Mouse (Mus musculus): ENCODE data around the gene 2010300C02Rik. TPM values are rescaled to one million over a fixed set of nuclear protein-coding genes. Genes with fewer than 3 reads are reported as not detected.

2010300C02Rik gene
- polyA plus RNA-seq, 1 experiment from 2014 or later, result 6.6 TPM

- Histone ChIP-seq H3K36me3 (ENCODE audit: control insufficient read depth, insufficient read depth, low read length) (no peaks in the 10 kb centered on the region), H3K27ac (ENCODE audit: low read length) (no peak overlapping the region), H3K4me3 (ENCODE audit: low read depth, low read length) (no peak overlapping the region), H3K9ac (replicated peaks; ENCODE audit: low read depth, low read length) (no peak overlapping the region), H3K9me3 (ENCODE audit: control insufficient read depth, low read depth, low read length) (no peaks in the 10 kb centered on the region), H3K4me2 (replicated peaks; ENCODE audit: low read depth, low read length) (no peak overlapping the region), H3K4me1 (ENCODE audit: control insufficient read depth, insufficient read depth, low read length) (no peaks in the 10 kb centered on the region), H3K27me3 (ENCODE audit: control insufficient read depth, insufficient read depth, low read length) (no peaks in the 10 kb centered on the region)
- 15% methylated on average over 4 of the region's 4 CpGs for WGBS
- no peak for ATAC-seq (ENCODE audit: insufficient number of reproducible peaks, insufficient read depth, low FRiP score, low read depth)
These were observed 85.2 kb downstream of the 2010300C02Rik start for GRCm38 (mm10) chr1:37634658-37635057.

DNA sequence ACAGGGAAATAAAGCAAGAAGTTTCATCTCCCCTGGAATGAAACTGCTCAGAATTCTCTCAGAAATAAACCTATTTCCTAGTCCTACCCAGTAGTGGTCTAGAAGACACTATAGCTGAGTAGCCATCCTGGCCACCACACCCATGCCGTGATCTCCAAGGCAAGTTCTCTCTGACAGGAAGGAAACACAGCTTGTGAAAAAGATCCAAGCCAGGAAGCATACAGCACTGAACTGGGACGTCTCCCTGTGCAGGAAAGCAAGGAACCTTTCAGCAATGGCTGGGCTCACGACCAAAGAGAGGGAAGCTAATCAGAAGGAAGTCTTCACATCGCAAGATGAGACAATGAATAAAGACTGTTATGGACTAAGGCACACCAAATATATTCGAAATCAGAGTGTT is 86.4 kb downstream of the 2010300C02Rik start:
- no peak overlapping the region for H3K4me3 ChIP-seq (ENCODE audit: low read depth, low read length)
- H3K4me1 ChIP-seq (ENCODE audit: control insufficient read depth, insufficient read depth, low read length), result no peaks in the 10 kb centered on the region
- H3K9ac ChIP-seq (replicated peaks; ENCODE audit: low read depth, low read length), result no peak overlapping the region
- 68% methylated on average over 5 of the region's 5 CpGs for WGBS
- no peaks in the 10 kb centered on the region for H3K9me3 ChIP-seq (ENCODE audit: control insufficient read depth, low read depth, low read length)
- no peak overlapping the region for H3K4me2 ChIP-seq (replicated peaks; ENCODE audit: low read depth, low read length)
- no peaks in the 10 kb centered on the region for H3K27me3 ChIP-seq (ENCODE audit: control insufficient read depth, insufficient read depth, low read length)
- ATAC-seq (ENCODE audit: insufficient number of reproducible peaks, insufficient read depth, low FRiP score, low read depth), result no peak
- no peaks in the 10 kb centered on the region for H3K36me3 ChIP-seq (ENCODE audit: control insufficient read depth, insufficient read depth, low read length)
- H3K27ac ChIP-seq (ENCODE audit: low read length), result no peak overlapping the region

GRCm38 (mm10) chr1:37632425-37632824 is 87.5 kb downstream of the 2010300C02Rik start:
- no peaks in the 10 kb centered on the region for H3K9me3 ChIP-seq (ENCODE audit: control insufficient read depth, low read depth, low read length)
- no peak for ATAC-seq (ENCODE audit: insufficient number of reproducible peaks, insufficient read depth, low FRiP score, low read depth)
- no peaks in the 10 kb centered on the region for H3K4me1 ChIP-seq (ENCODE audit: control insufficient read depth, insufficient read depth, low read length)
- H3K36me3 ChIP-seq (ENCODE audit: control insufficient read depth, insufficient read depth, low read length), result no peaks in the 10 kb centered on the region
- H3K4me2 ChIP-seq (replicated peaks; ENCODE audit: low read depth, low read length), result no peak overlapping the region
- WGBS, result 91% methylated on average over 8 of the region's 8 CpGs
- no peak overlapping the region for H3K4me3 ChIP-seq (ENCODE audit: low read depth, low read length)
- H3K9ac ChIP-seq (replicated peaks; ENCODE audit: low read depth, low read length), result no peak overlapping the region
- no peak overlapping the region for H3K27ac ChIP-seq (ENCODE audit: low read length)
- H3K27me3 ChIP-seq (ENCODE audit: control insufficient read depth, insufficient read depth, low read length), result no peaks in the 10 kb centered on the region

- WGBS, result 80% methylated on average over 6 of the region's 6 CpGs
- no peak overlapping the region for H3K9ac ChIP-seq (replicated peaks; ENCODE audit: low read depth, low read length)
- H3K4me1 ChIP-seq (ENCODE audit: control insufficient read depth, insufficient read depth, low read length), result no peaks in the 10 kb centered on the region
- H3K27me3 ChIP-seq (ENCODE audit: control insufficient read depth, insufficient read depth, low read length), result no peaks in the 10 kb centered on the region
- no peak for ATAC-seq (ENCODE audit: insufficient number of reproducible peaks, insufficient read depth, low FRiP score, low read depth)
- no peak overlapping the region for H3K27ac ChIP-seq (ENCODE audit: low read length)
- no peak overlapping the region for H3K4me3 ChIP-seq (ENCODE audit: low read depth, low read length)
- no peaks in the 10 kb centered on the region for H3K36me3 ChIP-seq (ENCODE audit: control insufficient read depth, insufficient read depth, low read length)
- no peaks in the 10 kb centered on the region for H3K9me3 ChIP-seq (ENCODE audit: control insufficient read depth, low read depth, low read length)
- no peak overlapping the region for H3K4me2 ChIP-seq (replicated peaks; ENCODE audit: low read depth, low read length)
These were observed 88.4 kb downstream of the 2010300C02Rik start for GRCm38 (mm10) chr1:37631456-37631855.

DNA sequence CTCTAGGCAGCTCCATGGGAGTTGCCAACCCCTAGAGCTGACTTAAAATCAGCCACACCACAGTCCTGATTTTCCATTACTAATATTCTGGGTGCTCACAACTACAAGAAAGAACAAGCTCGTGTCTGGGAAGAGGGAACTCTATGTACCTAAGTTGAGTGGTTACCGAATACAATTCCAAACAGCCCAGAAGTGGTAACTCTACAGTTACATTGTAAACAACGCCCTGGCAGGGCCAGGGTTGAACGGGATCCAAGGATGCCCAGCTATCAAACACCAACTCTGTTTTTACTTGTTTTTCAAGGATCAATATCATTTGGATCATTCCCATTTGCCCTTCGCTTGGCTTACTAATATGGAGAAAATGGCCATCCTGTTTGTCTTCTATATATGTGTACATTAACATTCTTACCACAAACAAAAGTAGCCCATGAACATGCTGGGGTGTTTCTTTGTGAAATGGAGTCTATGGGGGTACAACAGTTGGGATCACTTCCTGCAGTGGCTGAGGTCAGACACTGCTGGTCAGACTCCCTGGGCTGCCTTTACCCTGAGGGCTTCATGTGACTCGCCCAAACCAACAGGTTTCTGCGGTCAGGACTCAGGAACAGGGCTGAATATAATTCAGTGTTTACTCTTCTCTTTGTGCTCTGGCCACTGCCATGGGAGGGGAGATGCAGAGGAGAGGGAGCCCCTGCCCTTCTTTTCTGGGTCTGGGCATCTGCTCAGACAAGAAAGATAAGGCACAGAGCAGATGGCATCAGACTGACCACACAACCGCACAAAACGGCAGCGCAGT is 89.3 kb downstream of the 2010300C02Rik start:
- no peaks in the 10 kb centered on the region for H3K4me1 ChIP-seq (ENCODE audit: control insufficient read depth, insufficient read depth, low read length)
- H3K9me3 ChIP-seq (ENCODE audit: control insufficient read depth, low read depth, low read length), result no peaks in the 10 kb centered on the region
- peak; percentile 37; the same call in 1 of the 2 replicates for ATAC-seq (ENCODE audit: insufficient number of reproducible peaks, insufficient read depth, low FRiP score, low read depth)
- WGBS, result 78% methylated on average over 10 of the region's 10 CpGs
- no peak overlapping the region for H3K4me2 ChIP-seq (replicated peaks; ENCODE audit: low read depth, low read length)
- H3K27ac ChIP-seq (ENCODE audit: low read length), result no peak overlapping the region
- H3K36me3 ChIP-seq (ENCODE audit: control insufficient read depth, insufficient read depth, low read length), result no peaks in the 10 kb centered on the region
- no peaks in the 10 kb centered on the region for H3K27me3 ChIP-seq (ENCODE audit: control insufficient read depth, insufficient read depth, low read length)
- H3K9ac ChIP-seq (replicated peaks; ENCODE audit: low read depth, low read length), result no peak overlapping the region
- H3K4me3 ChIP-seq (ENCODE audit: low read depth, low read length), result no peak overlapping the region

DNA sequence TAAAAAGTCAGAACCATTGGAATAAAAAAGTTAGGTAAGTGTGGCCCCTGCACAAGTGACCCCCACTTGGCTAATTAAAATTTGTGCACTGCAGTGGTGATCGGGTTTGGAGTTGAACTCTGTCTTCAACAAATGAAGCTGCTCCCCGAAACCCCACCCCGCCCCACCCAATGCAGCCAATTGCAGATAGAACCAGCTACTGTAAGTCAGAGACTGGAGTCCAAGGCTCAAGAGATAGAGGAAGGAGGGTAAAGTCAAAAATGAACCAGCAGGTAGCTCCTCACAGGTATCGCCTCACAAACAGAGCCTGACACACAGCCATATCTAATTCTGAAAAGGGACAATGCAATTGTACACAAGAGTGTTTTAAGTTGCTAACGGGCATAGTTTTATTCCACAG is 90.0 kb downstream of the 2010300C02Rik start:
- Histone ChIP-seq H3K4me1 (ENCODE audit: control insufficient read depth, insufficient read depth, low read length) (no peaks in the 10 kb centered on the region), H3K4me3 (ENCODE audit: low read depth, low read length) (no peak overlapping the region), H3K4me2 (replicated peaks; ENCODE audit: low read depth, low read length) (no peak overlapping the region), H3K27ac (ENCODE audit: low read length) (no peak overlapping the region), H3K9ac (replicated peaks; ENCODE audit: low read depth, low read length) (no peak overlapping the region), H3K27me3 (ENCODE audit: control insufficient read depth, insufficient read depth, low read length) (no peaks in the 10 kb centered on the region), H3K36me3 (ENCODE audit: control insufficient read depth, insufficient read depth, low read length) (no peaks in the 10 kb centered on the region), H3K9me3 (ENCODE audit: control insufficient read depth, low read depth, low read length) (no peaks in the 10 kb centered on the region)
- ATAC-seq (ENCODE audit: insufficient number of reproducible peaks, insufficient read depth, low FRiP score, low read depth), result no peak
- 88% methylated on average over 5 of the region's 5 CpGs for WGBS

GRCm38 (mm10) chr1:37628749-37629148 is 91.1 kb downstream of the 2010300C02Rik start:
- no peak overlapping the region for H3K27ac ChIP-seq (ENCODE audit: low read length)
- ATAC-seq (ENCODE audit: insufficient number of reproducible peaks, insufficient read depth, low FRiP score, low read depth), result no peak
- H3K36me3 ChIP-seq (ENCODE audit: control insufficient read depth, insufficient read depth, low read length), result no peaks in the 10 kb centered on the region
- no peak overlapping the region for H3K4me3 ChIP-seq (ENCODE audit: low read depth, low read length)
- no peak overlapping the region for H3K9ac ChIP-seq (replicated peaks; ENCODE audit: low read depth, low read length)
- no peak overlapping the region for H3K4me2 ChIP-seq (replicated peaks; ENCODE audit: low read depth, low read length)
- WGBS, result 50% methylated on average over 6 of the region's 6 CpGs
- H3K9me3 ChIP-seq (ENCODE audit: control insufficient read depth, low read depth, low read length), result no peaks in the 10 kb centered on the region
- H3K27me3 ChIP-seq (ENCODE audit: control insufficient read depth, insufficient read depth, low read length), result no peaks in the 10 kb centered on the region
- H3K4me1 ChIP-seq (ENCODE audit: control insufficient read depth, insufficient read depth, low read length), result no peaks in the 10 kb centered on the region

DNA sequence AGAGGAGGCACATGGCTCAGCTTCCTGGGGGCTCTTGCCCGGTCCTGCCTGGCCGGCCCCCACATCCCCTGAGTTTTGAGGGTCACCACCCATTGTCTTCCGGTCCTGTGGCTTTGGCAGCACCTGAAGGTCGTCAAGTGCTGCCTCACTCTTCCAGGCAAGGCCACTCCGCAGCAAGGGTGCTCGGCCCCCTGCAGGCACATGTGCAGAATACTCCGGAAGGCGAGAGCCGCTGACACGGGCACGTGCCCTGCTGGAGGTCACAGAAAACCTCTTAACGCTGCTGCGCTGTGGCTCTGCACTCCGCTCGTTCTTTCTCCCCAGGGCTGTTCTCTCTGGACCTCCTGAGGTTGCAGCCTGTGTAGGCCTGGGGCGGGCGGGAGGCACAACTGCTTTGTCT is 95.7 kb downstream of the 2010300C02Rik start:
- 91% methylated on average over 17 of the region's 17 CpGs for WGBS
- Histone ChIP-seq H3K9me3 (ENCODE audit: control insufficient read depth, low read depth, low read length) (no peaks in the 10 kb centered on the region), H3K4me3 (ENCODE audit: low read depth, low read length) (no peak overlapping the region), H3K27ac (ENCODE audit: low read length) (no peak overlapping the region), H3K36me3 (ENCODE audit: control insufficient read depth, insufficient read depth, low read length) (no peaks in the 10 kb centered on the region), H3K9ac (replicated peaks; ENCODE audit: low read depth, low read length) (no peak overlapping the region), H3K27me3 (ENCODE audit: control insufficient read depth, insufficient read depth, low read length) (no peaks in the 10 kb centered on the region), H3K4me2 (replicated peaks; ENCODE audit: low read depth, low read length) (no peak overlapping the region), H3K4me1 (ENCODE audit: control insufficient read depth, insufficient read depth, low read length) (no peaks in the 10 kb centered on the region)
- no peak for ATAC-seq (ENCODE audit: insufficient number of reproducible peaks, insufficient read depth, low FRiP score, low read depth)

- H3K27ac ChIP-seq (ENCODE audit: low read length), result no peak overlapping the region
- H3K4me1 ChIP-seq (ENCODE audit: control insufficient read depth, insufficient read depth, low read length), result peaks cover 13% of the 10 kb centered on the region; the same call in 1 of the 2 replicates
- no peaks in the 10 kb centered on the region for H3K27me3 ChIP-seq (ENCODE audit: control insufficient read depth, insufficient read depth, low read length)
- no peak overlapping the region for H3K4me3 ChIP-seq (ENCODE audit: low read depth, low read length)
- no peaks in the 10 kb centered on the region for H3K9me3 ChIP-seq (ENCODE audit: control insufficient read depth, low read depth, low read length)
- 85% methylated on average over 6 of the region's 6 CpGs for WGBS
- no peak overlapping the region for H3K4me2 ChIP-seq (replicated peaks; ENCODE audit: low read depth, low read length)
- H3K9ac ChIP-seq (replicated peaks; ENCODE audit: low read depth, low read length), result no peak overlapping the region
- H3K36me3 ChIP-seq (ENCODE audit: control insufficient read depth, insufficient read depth, low read length), result no peaks in the 10 kb centered on the region
- no peak for ATAC-seq (ENCODE audit: insufficient number of reproducible peaks, insufficient read depth, low FRiP score, low read depth)
These were observed 97.8 kb downstream of the 2010300C02Rik start for GRCm38 (mm10) chr1:37622049-37622448.
